Mouse (Mus musculus): ENCODE results near the gene Dnajc27. TPM values are rescaled to one million over a fixed set of nuclear protein-coding genes. Genes with fewer than 3 reads are reported as not detected.

The Dnajc27 gene
- polyA plus RNA-seq, 1 experiment = 9.0 TPM

DNA sequence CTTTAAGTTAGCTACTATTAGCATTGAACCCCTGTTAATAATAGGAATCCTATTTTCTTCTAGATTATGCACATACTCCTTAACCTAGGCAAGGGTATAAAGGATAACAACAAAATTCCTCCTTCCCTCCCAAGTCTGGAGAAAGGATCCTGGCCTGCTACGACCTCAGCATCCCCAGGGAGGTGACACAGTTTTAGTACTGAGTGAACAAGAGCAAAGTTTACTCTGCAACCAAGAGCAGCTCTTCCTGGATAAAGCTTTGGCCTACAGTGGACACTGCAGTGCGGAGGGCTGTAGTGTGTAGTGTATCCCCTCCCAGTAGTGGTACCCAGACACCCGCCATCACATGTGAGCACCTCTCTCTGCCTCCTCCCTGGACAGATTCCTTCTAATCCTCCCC is 69.6 kb downstream of the Dnajc27 start:
- no peak for TF ChIP-seq GATA1 (IDR thresholded peaks at IDR 0.05; ENCODE audit: low read length)

- TF ChIP-seq GATA1 (IDR thresholded peaks at IDR 0.05; ENCODE audit: low read length) = no peak
These were observed 75.1 kb downstream of the Dnajc27 start for GRCm38 (mm10) chr12:4157466-4157865.

- no peak for TF ChIP-seq GATA1 (IDR thresholded peaks at IDR 0.05; ENCODE audit: low read length)
These were observed 75.8 kb downstream of the Dnajc27 start for GRCm38 (mm10) chr12:4158179-4158578.

- TF ChIP-seq GATA1 (IDR thresholded peaks at IDR 0.05; ENCODE audit: low read length) = no peak
These were observed 76.7 kb downstream of the Dnajc27 start for GRCm38 (mm10) chr12:4158868-4159632.

Other genes starting within 250 kb of the Dnajc27 start
- gene Pomc, start 127.6 kb upstream of the Dnajc27 start, polyA plus RNA-seq (2012) = not detected in 2 replicates
- gene Efr3b, start 43.7 kb upstream of the Dnajc27 start, polyA plus RNA-seq (2012) = not detected in 2 replicates
- gene Adcy3, start 50.5 kb downstream of the Dnajc27 start, polyA plus RNA-seq (2012) = 0.01 TPM in 1 of 2 replicates, not detected in the other
- gene Ptrhd1, start 151.4 kb downstream of the Dnajc27 start, polyA plus RNA-seq (2012) = 2.0 and 3.0 TPM in 2 replicates
- 3.6 and 3.7 TPM in 2 replicates for gene Cenpo, start 151.7 kb downstream of the Dnajc27 start, polyA plus RNA-seq (2012)